ENCODE assay signal across 12 mouse cellular contexts in the genomic region with DNA sequence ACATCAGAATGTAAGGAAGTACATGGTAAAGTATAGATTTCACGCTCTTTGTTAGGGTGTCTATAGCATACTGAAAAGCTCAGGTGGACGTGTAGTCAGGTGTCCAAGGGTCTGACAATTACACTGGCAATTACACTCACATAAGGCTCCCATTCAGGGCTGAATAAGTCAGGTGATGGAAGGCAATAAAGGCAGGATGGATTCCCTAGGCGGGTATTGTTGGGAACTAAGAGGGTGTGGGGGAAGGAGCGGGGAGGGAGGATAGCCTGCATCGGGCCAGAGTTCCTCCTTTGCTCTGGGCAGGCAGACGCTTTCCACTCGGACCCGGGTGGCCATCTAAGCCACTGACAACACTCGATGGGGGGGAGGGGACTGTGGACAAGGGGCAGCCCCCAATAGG. TPM values are rescaled to one million over a fixed set of nuclear protein-coding genes. Genes with fewer than 3 reads are reported as not detected.
DNase-seq lines count a peak whose midpoint lies in the region; ATAC-seq and TF ChIP-seq lines count a peak whose summit lies in the region.
"Had no signal": no experiment of that assay in that cellular context is flagged by ENCODE, and none has a peak within 500 bp of the region (broad histone marks: within the 10 kb centered on the region; RNA-seq: fewer than 3 reads in every experiment).

No protein-coding gene starts in this region.

- ATAC-seq in hindbrain, embryonic 15.5 days (ENCODE audit: low FRiP score, low read depth), result peak; percentile 50
- peak; percentile 20; the same call in 1 of the 2 replicates for ATAC-seq in midbrain, postnatal 0 days (ENCODE audit: low FRiP score)
- ATAC-seq in liver, embryonic 11.5 days (replicated peaks; ENCODE audit: low FRiP score), result no peak
- ATAC-seq: activated CD4-positive, CD25-positive, alpha-beta regulatory T cell, adult 4 months had no signal

- peak overlapping the region; percentile 9; the same call in 1 of the 2 replicates for H3K4me2 ChIP-seq in hindbrain, embryonic 15.5 days
- no peak overlapping the region for H3K4me2 ChIP-seq in midbrain, postnatal 0 days (ENCODE audit: low read depth, low read length, poor library complexity, severe bottlenecking)
- H3K4me2 ChIP-seq in liver, embryonic 11.5 days, result no peak overlapping the region
- H3K4me2 ChIP-seq: heart, embryonic 13.5 days had no signal

- H3K9me3 ChIP-seq in forebrain, embryonic 10.5 days, result no peaks in the 10 kb centered on the region
- H3K9me3 ChIP-seq in hindbrain, embryonic 15.5 days, result no peaks in the 10 kb centered on the region
- H3K9me3 ChIP-seq in midbrain, postnatal 0 days (ENCODE audit: low read length), result no peaks in the 10 kb centered on the region
- no peaks in the 10 kb centered on the region for H3K9me3 ChIP-seq in liver, embryonic 11.5 days (ENCODE audit: control insufficient read depth, low read length)
- H3K9me3 ChIP-seq: heart, embryonic 13.5 days had no signal

- no peaks in the 10 kb centered on the region for H3K27me3 ChIP-seq in forebrain, embryonic 10.5 days (ENCODE audit: poor library complexity, severe bottlenecking)
- H3K27me3 ChIP-seq in hindbrain, embryonic 15.5 days, result no peaks in the 10 kb centered on the region
- H3K27me3 ChIP-seq in midbrain, postnatal 0 days (ENCODE audit: insufficient read depth, low read length), result no peaks in the 10 kb centered on the region
- H3K27me3 ChIP-seq in liver, embryonic 11.5 days (replicated peaks; ENCODE audit: control insufficient read depth, insufficient read depth, low read length), result no peaks in the 10 kb centered on the region
- H3K27me3 ChIP-seq: heart, embryonic 13.5 days had no signal

- WGBS in forebrain, embryonic 10.5 days, result 37% methylated on average over 9 of the region's 9 CpGs
- 23% methylated on average over 9 of the region's 9 CpGs for WGBS in hindbrain, embryonic 15.5 days
- 32% methylated on average over 9 of the region's 9 CpGs for WGBS in midbrain, postnatal 0 days
- 67% methylated on average over 9 of the region's 9 CpGs for WGBS in liver, embryonic 11.5 days

- TF ChIP-seq CTCF in midbrain, postnatal 0 days (IDR thresholded peaks at IDR 0.05), result no peak

- no peak overlapping the region; the same call in 1 of the 2 replicates for H3K4me3 ChIP-seq in forebrain, embryonic 10.5 days
- no peak overlapping the region for H3K4me3 ChIP-seq in hindbrain, embryonic 15.5 days
- H3K4me3 ChIP-seq in midbrain, postnatal 0 days (ENCODE audit: low read depth, low read length), result no peak overlapping the region
- no peak overlapping the region for H3K4me3 ChIP-seq in liver, embryonic 11.5 days (ENCODE audit: low read depth, low read length)
- H3K4me3 ChIP-seq: heart, embryonic 13.5 days had no signal

- H3K9ac ChIP-seq in hindbrain, embryonic 15.5 days, result no peak overlapping the region
- H3K9ac ChIP-seq in midbrain, postnatal 0 days (replicated peaks; ENCODE audit: low read length, poor library complexity, severe bottlenecking), result no peak overlapping the region
- H3K9ac ChIP-seq in liver, embryonic 11.5 days (ENCODE audit: low read depth, low read length), result no peak overlapping the region
- H3K9ac ChIP-seq: heart, embryonic 13.5 days; liver, embryonic 14.5 days had no signal

- H3K4me1 ChIP-seq in forebrain, embryonic 10.5 days, result peaks cover 23% of the 10 kb centered on the region
- peaks cover 11% of the 10 kb centered on the region for H3K4me1 ChIP-seq in hindbrain, embryonic 15.5 days (replicated peaks)
- H3K4me1 ChIP-seq in midbrain, postnatal 0 days (ENCODE audit: insufficient read depth, low read length), result peaks cover 7% of the 10 kb centered on the region; the same call in 1 of the 2 replicates
- no peaks in the 10 kb centered on the region for H3K4me1 ChIP-seq in liver, embryonic 11.5 days (replicated peaks; ENCODE audit: control insufficient read depth, insufficient read depth, low read length)

- no peaks in the 10 kb centered on the region for H3K36me3 ChIP-seq in forebrain, embryonic 10.5 days (replicated peaks)
- no peaks in the 10 kb centered on the region for H3K36me3 ChIP-seq in hindbrain, embryonic 15.5 days
- H3K36me3 ChIP-seq in midbrain, postnatal 0 days (ENCODE audit: insufficient read depth, low read length), result no peaks in the 10 kb centered on the region
- H3K36me3 ChIP-seq in liver, embryonic 11.5 days (ENCODE audit: control insufficient read depth, insufficient read depth, low read length), result no peaks in the 10 kb centered on the region
- H3K36me3 ChIP-seq: heart, embryonic 13.5 days had no signal

- H3K27ac ChIP-seq in forebrain, embryonic 10.5 days, result peak overlapping the region; percentile 82
- peak overlapping the region; percentile 61 for H3K27ac ChIP-seq in hindbrain, embryonic 15.5 days (replicated peaks)
- peak overlapping the region; percentile 26; the same call in 1 of the 2 replicates for H3K27ac ChIP-seq in midbrain, postnatal 0 days (ENCODE audit: low read depth, low read length)
- H3K27ac ChIP-seq in liver, embryonic 11.5 days (ENCODE audit: low read depth, low read length), result no peak overlapping the region
- H3K27ac ChIP-seq: heart, embryonic 13.5 days; liver, embryonic 14.5 days had no signal

- peak; percentile 78 for DNase-seq in ZHBTc4 (ENCODE audit: low read depth, low spot score)
- no peak for DNase-seq in forebrain, embryonic 10.5 days (ENCODE audit: extremely low spot score, low spot score)
- DNase-seq in midbrain, postnatal 0 days (ENCODE audit: low spot score), result no peak
- DNase-seq in liver, embryonic 11.5 days (ENCODE audit: low spot score), result no peak
- no peak for DNase-seq in kidney, postnatal 10 days
- DNase-seq in cerebellum, postnatal 14 days, result no peak
- no peak for DNase-seq in gastrocnemius, postnatal 4 days (ENCODE audit: low spot score in 2 of 2)
- DNase-seq: kidney, adult 2 months had no signal

RNA-seq across cellular contexts. Expression of a gene that starts 22.4 kb away (rescaled TPM):
- 5.5 and 5.6 TPM in 2 replicates for polyA plus RNA-seq in forebrain, embryonic 10.5 days (2016; fragmentation: Nextera tagmentation; extraction: Ambion mirVana)
- 33.0 and 38.6 TPM in 2 replicates for polyA plus RNA-seq in hindbrain, embryonic 15.5 days (2015; fragmentation: Nextera tagmentation; extraction: Ambion mirVana)
- 95.0 and 144 TPM in 2 replicates for total RNA-seq in midbrain, postnatal 0 days (2014; rRNA removed)
- polyA plus RNA-seq in midbrain, postnatal 0 days (2015; fragmentation: Nextera tagmentation; extraction: Ambion mirVana), result 32.2 and 32.5 TPM in 2 replicates
- polyA plus RNA-seq in liver, embryonic 11.5 days (2014; fragmentation: Nextera tagmentation; extraction: Ambion mirVana), result 1.4 and 1.9 TPM in 2 replicates
- 1 to 10 TPM; 2.5 to 3.0 TPM for total RNA-seq in gastrocnemius, postnatal 4 days (2021)

RNA-seq across cellular contexts. Expression of a gene that starts 47.9 kb away (rescaled TPM):
- 310 and 324 TPM in 2 replicates for polyA plus RNA-seq in forebrain, embryonic 10.5 days (2016; fragmentation: Nextera tagmentation; extraction: Ambion mirVana)
- polyA plus RNA-seq in hindbrain, embryonic 15.5 days (2015; fragmentation: Nextera tagmentation; extraction: Ambion mirVana), result 25.9 and 29.2 TPM in 2 replicates
- total RNA-seq in midbrain, postnatal 0 days (2014; rRNA removed), result 8.4 and 10.1 TPM in 2 replicates
- polyA plus RNA-seq in midbrain, postnatal 0 days (2015; fragmentation: Nextera tagmentation; extraction: Ambion mirVana), result 6.3 and 8.0 TPM in 2 replicates
- 311 and 347 TPM in 2 replicates for polyA plus RNA-seq in liver, embryonic 11.5 days (2014; fragmentation: Nextera tagmentation; extraction: Ambion mirVana)
- total RNA-seq in gastrocnemius, postnatal 4 days (2021), result 10 to 100 TPM; 36.4 to 37.5 TPM

Comparison
In these comparisons a context has a peak if more than half of its experiments do, and no peak if none do; other contexts are left out.
1. RNA of a gene that starts 47.9 kb away (polyA plus RNA-seq): 311 to 347 TPM in liver, embryonic 11.5 days and 310 to 324 TPM in forebrain, embryonic 10.5 days; 25.9 to 29.2 TPM in hindbrain, embryonic 15.5 days and 6.3 to 8.0 TPM in midbrain, postnatal 0 days; every median in the first group is over 10 times any median in the second.